Mouse (Mus musculus) midbrain, embryonic 13.5 days (tissue): ENCODE results near the gene Sntb2. TPM values are rescaled to one million over a fixed set of nuclear protein-coding genes. Genes with fewer than 3 reads are reported as not detected.
"Not testable (repeated sequence)": the region's sequence is repeated elsewhere in the genome, so short reads cannot be mapped to it uniquely, and the experiment has no call there.

Experiments
- ATAC-seq: fragments of 200-750 bp; cut with Nextera tagmentation; 2 replicates; pipeline ENCODE4 v1.8.0; 2017; ENCODE audit warnings: mild to moderate bottlenecking, moderate TSS enrichment, moderate library complexity
- H3K27ac ChIP-seq: fragments of 300-500 bp; sonication (generic); 2 replicates; pipeline ENCODE4 v1.5.1; 2015; ENCODE audit warnings: inconsistent platforms, mild to moderate bottlenecking, moderate library complexity
- H3K27me3 ChIP-seq: fragments of 300-500 bp; sonication (generic); 2 replicates; pipeline ENCODE4 v1.6.1; 2015; ENCODE audit warnings: mild to moderate bottlenecking, inconsistent platforms
- H3K36me3 ChIP-seq: fragments of 300-500 bp; sonication (generic); 2 replicates; pipeline ENCODE4 v1.6.1; 2015; ENCODE audit warnings: mild to moderate bottlenecking, inconsistent platforms
- H3K4me1 ChIP-seq: fragments of 300-500 bp; sonication (generic); replicated peaks from 2 replicates; pipeline ENCODE4 v1.6.1; 2015; ENCODE audit warnings: inconsistent platforms
- H3K4me2 ChIP-seq: fragments of 300-500 bp; sonication (generic); replicated peaks from 2 replicates; pipeline ENCODE4 v1.6.1; 2015; ENCODE audit warnings: moderate library complexity, mild to moderate bottlenecking, inconsistent platforms
- H3K4me3 ChIP-seq: fragments of 300-500 bp; sonication (generic); replicated peaks from 2 replicates; pipeline ENCODE4 v1.5.1; 2015; ENCODE audit warnings: mild to moderate bottlenecking, inconsistent platforms
- H3K9ac ChIP-seq: fragments of 300-500 bp; sonication (generic); replicated peaks from 2 replicates; pipeline ENCODE4 v1.6.1; 2015; ENCODE audit warnings: mild to moderate bottlenecking, inconsistent platforms
- H3K9me3 ChIP-seq: fragments of 300-500 bp; sonication (generic); 2 replicates; pipeline ENCODE4 v1.6.1; 2016; ENCODE audit warnings: mild to moderate bottlenecking, inconsistent platforms
- WGBS: fragments of 180-500 bp; shearing (Covaris S2); methylation state at CpG from one replicate; pipeline ENCODE4 v1.1.7; 2015; 5-methylcytosine and 5-hydroxymethylcytosine counted together
- polyA plus RNA-seq: library from polyadenylated mRNA; unstranded; fragments of >200 nt; fragmentation: Nextera tagmentation; extraction: Ambion mirVana; gene quantifications from 2 replicates; pipeline ENCODE4 v1.2.1, GENCODE M21; 2015

Gene Sntb2
- polyA plus RNA-seq, 1 experiment from 2014 or later, result 6.7 TPM

DNA sequence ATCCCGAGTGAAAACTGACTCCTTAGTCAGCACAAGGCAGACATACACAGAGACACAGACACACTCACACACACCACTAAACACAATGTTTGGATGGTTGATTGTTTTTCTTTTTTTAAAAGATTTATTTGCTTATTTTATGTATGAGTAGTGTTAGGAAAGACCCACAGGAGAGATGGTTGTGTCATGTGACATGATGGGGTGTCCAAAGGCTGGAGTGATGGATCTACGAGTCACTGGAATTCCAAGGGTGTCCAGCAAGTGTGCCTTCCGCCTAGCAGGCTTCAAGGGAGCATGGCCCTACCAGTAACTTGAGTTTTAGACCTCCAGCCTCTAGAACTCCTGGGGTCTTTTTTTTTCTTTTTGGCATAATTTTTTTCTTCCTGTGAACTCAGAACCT lies 93.8 kb downstream of the Sntb2 start:
- Histone ChIP-seq H3K27ac (no peak overlapping the region), H3K9me3 (no peaks in the 10 kb centered on the region), H3K27me3 (no peaks in the 10 kb centered on the region), H3K9ac (no peak overlapping the region), H3K4me2 (no peak overlapping the region), H3K36me3 (no peaks in the 10 kb centered on the region; the same call in 1 of the 2 replicates), H3K4me1 (peaks cover 21% of the 10 kb centered on the region), H3K4me3 (no peak overlapping the region)
- ATAC-seq, result no peak
- WGBS, result 84% methylated on average over 3 of the region's 3 CpGs

DNA sequence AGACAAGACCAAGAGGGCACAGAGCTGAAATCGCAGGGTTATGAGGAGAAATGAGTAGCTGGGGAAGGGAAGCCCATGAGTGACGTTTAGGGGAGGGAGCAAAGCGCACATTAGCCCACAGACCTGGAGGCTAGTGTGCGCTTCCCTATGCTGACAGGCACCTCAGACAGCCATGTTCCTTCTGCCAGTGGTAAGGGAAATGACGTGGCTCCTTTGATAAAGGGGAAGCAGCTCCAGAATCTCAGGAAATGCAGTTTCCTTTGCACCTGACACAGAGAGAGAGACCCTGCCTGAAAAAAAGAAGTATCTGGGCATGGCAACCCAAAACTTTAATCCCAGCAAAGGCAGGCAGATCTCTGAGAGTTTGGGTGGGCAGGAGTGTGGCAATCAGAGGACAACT lies 94.5 kb downstream of the Sntb2 start:
- Histone ChIP-seq H3K9me3 (no peaks in the 10 kb centered on the region), H3K4me1 (peaks cover 27% of the 10 kb centered on the region), H3K4me2 (no peak overlapping the region), H3K9ac (no peak overlapping the region), H3K27me3 (no peaks in the 10 kb centered on the region), H3K4me3 (no peak overlapping the region), H3K27ac (no peak overlapping the region), H3K36me3 (no peaks in the 10 kb centered on the region; the same call in 1 of the 2 replicates)
- 82% methylated on average over 5 of the region's 5 CpGs for WGBS
- no peak for ATAC-seq

DNA sequence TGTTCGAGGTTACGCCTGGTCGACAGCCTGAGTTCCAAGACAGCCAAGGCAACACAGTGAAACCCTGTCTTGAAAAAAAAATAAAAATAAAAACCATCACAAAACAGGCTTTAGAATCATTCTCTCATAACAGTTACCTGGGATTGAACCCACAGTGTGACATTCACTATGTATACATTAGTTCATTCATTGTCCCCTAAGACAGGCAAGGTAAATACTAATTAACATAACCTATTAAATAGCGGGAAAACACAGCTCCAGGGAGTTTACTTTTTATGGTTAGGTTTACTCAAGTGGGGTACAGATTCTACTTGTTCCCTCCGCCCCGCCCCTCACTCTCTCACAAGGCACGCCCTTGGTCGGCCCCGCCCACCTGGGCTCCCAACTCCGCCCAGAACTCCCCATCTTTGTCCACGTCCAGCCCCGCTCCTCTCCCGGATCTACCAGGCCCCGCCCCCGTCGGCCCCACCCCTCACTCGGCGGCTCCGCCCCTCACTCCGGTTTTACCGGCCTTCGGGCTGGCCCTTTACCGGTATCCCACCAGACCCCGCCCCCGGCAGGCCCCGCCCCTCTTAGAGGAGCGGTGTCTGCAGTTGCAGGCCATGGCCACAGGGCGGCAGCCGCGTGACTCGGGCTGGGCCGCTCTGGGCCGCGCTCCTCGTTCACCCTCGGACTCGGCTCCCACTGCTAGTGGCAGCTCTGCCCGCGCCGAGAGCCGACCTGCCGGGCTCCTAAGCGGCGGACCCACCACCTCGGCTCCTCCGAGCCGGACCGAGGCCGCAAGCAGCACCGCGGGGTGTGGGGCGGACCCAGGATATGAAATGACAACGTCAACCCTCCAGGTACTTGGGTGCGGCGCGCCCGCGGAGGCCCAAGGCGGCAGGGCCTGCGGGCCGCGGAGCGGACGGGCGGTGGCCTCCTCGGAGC lies 95.4 kb downstream of the Sntb2 start, which contains the start of gene Vps4a:
Gene Vps4a (plus strand): TSS at position 573 of the 927 bp plus-strand sequence.
- Histone ChIP-seq H3K9me3 (no peaks in the 10 kb centered on the region), H3K27me3 (no peaks in the 10 kb centered on the region), H3K4me2 (peak within 1 kb of the TSS; percentile 85), H3K36me3 (peaks cover 2% of the 10 kb centered on the region; the same call in 1 of the 2 replicates), H3K4me3 (peak within 1 kb of the TSS; percentile 79), H3K4me1 (peaks cover 27% of the 10 kb centered on the region), H3K9ac (peak within 1 kb of the TSS; percentile 95), H3K27ac (peak within 1 kb of the TSS; percentile 82)
- ATAC-seq, result peak; percentile 96
- WGBS, result 5% methylated on average over 65 of the region's 66 CpGs

DNA sequence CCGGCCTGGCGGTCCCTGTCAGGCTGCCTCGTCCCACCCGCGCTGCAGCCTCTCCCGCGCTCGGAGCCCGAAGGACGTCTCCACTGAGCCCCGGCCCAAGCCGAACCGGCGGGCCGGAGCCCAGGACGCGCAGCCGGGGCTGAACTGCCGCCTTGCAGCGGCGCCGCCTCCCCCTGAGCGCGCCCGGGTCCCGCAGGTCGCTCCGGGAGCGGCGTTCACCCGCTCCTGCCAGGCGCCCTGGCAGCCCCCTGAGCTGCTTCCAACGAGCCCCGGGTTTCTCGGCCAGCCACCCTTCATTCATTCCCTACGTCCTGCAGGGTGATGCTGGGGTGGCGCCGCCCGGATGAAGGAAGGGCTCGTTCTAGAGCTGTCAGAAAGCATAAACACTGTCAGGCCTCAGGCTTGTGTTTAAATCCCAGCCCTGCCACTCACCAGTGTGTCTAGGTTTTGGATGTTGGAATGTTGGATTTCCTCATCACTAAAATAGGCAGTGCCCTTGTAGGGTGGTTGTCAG lies 96.1 kb downstream of the Sntb2 start:
- H3K27me3 ChIP-seq, result no peaks in the 10 kb centered on the region

DNA sequence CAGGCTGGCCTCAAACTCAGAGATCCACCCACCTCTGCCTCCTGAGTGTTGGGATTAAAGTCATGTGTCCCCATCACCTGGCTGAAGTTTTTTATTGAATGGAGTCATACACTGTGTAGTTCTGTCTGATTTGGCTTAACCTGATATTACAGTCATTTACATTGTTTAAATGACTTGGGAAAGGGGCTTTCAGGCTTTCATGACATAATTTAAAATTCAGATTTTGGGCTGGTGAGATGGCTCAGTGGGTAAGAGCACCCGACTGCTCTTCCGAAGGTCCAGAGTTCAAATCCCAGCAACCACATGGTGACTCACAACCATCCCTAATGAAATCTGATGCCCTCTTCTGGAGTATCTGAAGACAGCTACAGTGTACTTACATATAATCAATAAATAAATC lies 98.1 kb downstream of the Sntb2 start:
- H3K4me2 ChIP-seq, result not testable (repeated sequence)
- H3K4me1 ChIP-seq, result peaks cover 27% of the 10 kb centered on the region
- WGBS, result 94% methylated on average over 2 of the region's 2 CpGs

More for the DNA sequence above, 96.1 kb downstream of the Sntb2 start:
- peak overlapping the region; percentile 79 for H3K4me3 ChIP-seq
- H3K27ac ChIP-seq, result peak overlapping the region; percentile 82
- H3K9me3 ChIP-seq, result no peaks in the 10 kb centered on the region
- peak overlapping the region; percentile 95 for H3K9ac ChIP-seq
- H3K4me1 ChIP-seq, result peaks cover 27% of the 10 kb centered on the region
- peak overlapping the region; percentile 85 for H3K4me2 ChIP-seq
- 0% methylated on average over 40 of the region's 40 CpGs for WGBS
- ATAC-seq, result no peak
- H3K36me3 ChIP-seq, result peaks cover 7% of the 10 kb centered on the region

DNA sequence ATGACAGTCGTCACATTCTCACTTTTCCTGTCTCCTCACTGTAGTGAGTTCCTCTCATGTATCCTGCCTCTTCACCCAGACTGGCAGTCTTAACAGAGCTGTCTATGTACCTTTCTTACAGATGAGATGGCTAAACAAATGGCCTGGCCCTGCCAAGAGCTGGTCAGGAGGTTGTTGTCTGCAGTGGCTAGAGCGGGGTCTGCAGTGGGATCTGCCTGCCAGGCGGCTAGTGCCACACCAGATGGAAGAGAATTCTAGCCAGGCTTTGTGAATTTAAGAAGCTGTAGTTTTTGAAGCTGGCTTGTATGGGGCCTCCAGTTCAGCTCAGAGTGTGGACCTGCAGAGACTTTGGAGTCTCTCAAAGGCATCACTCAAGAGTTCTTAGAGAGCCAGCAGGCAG lies 100.1 kb downstream of the Sntb2 start:
- Histone ChIP-seq H3K36me3 (peaks cover 39% of the 10 kb centered on the region), H3K27me3 (no peaks in the 10 kb centered on the region)
- ATAC-seq, result no peak

More for the DNA sequence above, 98.1 kb downstream of the Sntb2 start:
- H3K4me3 ChIP-seq, ATAC-seq, H3K27ac ChIP-seq, H3K27me3 ChIP-seq, H3K9ac ChIP-seq, H3K9me3 ChIP-seq: not testable (repeated sequence)
- H3K36me3 ChIP-seq, result peaks cover 19% of the 10 kb centered on the region

DNA sequence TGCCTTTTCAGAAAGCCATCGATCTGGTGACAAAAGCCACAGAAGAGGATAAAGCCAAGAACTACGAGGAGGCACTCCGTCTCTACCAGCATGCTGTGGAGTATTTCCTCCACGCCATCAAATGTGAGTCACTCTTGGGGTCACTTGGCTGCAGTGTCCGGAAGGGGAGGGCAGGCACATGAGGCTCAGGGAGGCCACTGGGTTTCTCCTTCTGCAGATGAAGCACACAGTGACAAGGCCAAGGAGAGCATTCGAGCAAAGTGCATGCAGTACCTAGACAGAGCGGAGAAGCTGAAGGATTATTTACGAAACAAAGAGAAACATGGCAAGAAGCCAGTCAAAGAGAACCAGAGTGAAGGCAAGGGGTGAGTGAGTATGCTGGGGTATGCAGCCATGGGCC lies 101.1 kb downstream of the Sntb2 start:
- H3K4me3 ChIP-seq, result no peak overlapping the region
- no peaks in the 10 kb centered on the region for H3K27me3 ChIP-seq
- no peak overlapping the region for H3K9ac ChIP-seq
- peaks cover 27% of the 10 kb centered on the region for H3K4me1 ChIP-seq
- no peak overlapping the region for H3K27ac ChIP-seq
- H3K4me2 ChIP-seq, result no peak overlapping the region
- H3K9me3 ChIP-seq, result no peaks in the 10 kb centered on the region
- no peak for ATAC-seq
- WGBS, result 88% methylated on average over 8 of the region's 8 CpGs
- peaks cover 49% of the 10 kb centered on the region for H3K36me3 ChIP-seq

More for the DNA sequence above, 100.1 kb downstream of the Sntb2 start:
- peaks cover 27% of the 10 kb centered on the region for H3K4me1 ChIP-seq
- no peaks in the 10 kb centered on the region for H3K9me3 ChIP-seq
- H3K27ac ChIP-seq, result no peak overlapping the region
- H3K9ac ChIP-seq, result no peak overlapping the region
- H3K4me2 ChIP-seq, result no peak overlapping the region
- no peak overlapping the region for H3K4me3 ChIP-seq
- WGBS, result 90% methylated on average over 3 of the region's 3 CpGs

DNA sequence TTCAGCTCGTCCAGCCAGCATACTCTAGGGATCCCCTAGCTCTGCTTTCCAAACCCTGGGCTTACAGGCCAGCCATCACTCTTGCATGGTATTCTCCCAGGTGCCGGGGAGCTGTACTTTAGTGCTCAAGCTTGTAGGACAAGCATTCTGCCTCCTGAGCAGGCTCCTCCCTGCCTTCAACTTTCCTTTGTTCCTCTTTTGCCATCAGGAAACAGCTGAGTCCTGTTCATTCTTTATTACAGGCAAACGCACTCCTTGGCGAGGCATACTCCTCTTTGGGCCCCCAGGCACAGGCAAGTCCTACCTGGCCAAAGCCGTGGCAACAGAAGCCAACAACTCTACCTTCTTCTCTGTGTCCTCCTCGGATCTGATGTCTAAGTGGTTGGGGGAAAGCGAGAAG lies 105.1 kb downstream of the Sntb2 start:
- peaks cover 87% of the 10 kb centered on the region for H3K36me3 ChIP-seq
- no peak for ATAC-seq
- 88% methylated on average over 7 of the region's 7 CpGs for WGBS

DNA sequence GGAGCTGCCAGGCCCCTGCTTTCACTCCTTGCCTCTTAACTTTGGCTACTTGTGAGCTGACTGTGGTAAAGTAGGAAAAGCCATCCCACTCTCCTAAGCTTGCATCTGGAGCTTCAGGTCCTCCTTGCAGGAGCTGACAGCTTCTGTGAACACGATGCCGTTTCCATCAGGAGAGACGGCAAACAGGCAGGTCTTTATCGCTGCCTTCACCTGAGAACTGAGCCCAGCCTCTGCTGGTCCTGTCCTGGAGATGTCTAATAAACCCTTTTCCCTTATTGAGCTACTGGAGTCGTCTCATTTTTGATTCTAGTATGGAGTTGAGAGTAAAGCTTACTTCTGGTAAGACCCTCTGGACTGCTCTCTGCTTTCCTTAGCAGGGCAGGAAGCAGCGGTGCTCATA lies 109.9 kb downstream of the Sntb2 start:
- no peak for ATAC-seq
- 91% methylated on average over 6 of the region's 6 CpGs for WGBS
- Histone ChIP-seq H3K9me3 (no peaks in the 10 kb centered on the region), H3K4me1 (peaks cover 24% of the 10 kb centered on the region), H3K27ac (no peak overlapping the region), H3K4me3 (no peak overlapping the region), H3K36me3 (peaks cover 81% of the 10 kb centered on the region), H3K27me3 (no peaks in the 10 kb centered on the region), H3K9ac (no peak overlapping the region), H3K4me2 (no peak overlapping the region)

More for the DNA sequence above, 105.1 kb downstream of the Sntb2 start:
- no peak overlapping the region for H3K27ac ChIP-seq
- H3K4me1 ChIP-seq, result no peaks in the 10 kb centered on the region
- no peak overlapping the region for H3K4me3 ChIP-seq
- H3K4me2 ChIP-seq, result no peak overlapping the region
- H3K9me3 ChIP-seq, result no peaks in the 10 kb centered on the region
- H3K9ac ChIP-seq, result no peak overlapping the region
- no peaks in the 10 kb centered on the region for H3K27me3 ChIP-seq

DNA sequence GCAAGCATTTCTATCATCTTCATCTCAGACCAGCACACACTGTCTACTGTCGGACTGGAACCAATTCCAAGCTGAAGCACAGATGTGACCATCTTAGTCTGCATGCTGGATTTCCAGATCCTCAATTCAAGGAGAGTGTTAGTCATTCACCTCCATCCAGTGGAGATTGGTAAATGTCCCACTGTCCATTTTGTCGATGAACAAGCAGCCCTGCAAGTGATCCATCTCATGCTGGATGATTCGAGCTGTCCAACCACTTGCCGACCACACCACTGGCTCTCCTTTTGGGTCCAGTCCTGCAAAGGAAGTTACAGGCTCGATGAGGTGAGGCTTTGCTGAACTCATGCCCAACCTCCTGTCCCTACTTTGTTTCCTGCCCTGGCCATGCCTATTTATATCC lies 111.4 kb downstream of the Sntb2 start:
- Histone ChIP-seq H3K4me1 (peaks cover 24% of the 10 kb centered on the region), H3K9me3 (no peaks in the 10 kb centered on the region), H3K4me2 (no peak overlapping the region; the same call in 1 of the 2 replicates), H3K4me3 (no peak overlapping the region), H3K36me3 (peaks cover 81% of the 10 kb centered on the region), H3K27ac (no peak overlapping the region), H3K9ac (no peak overlapping the region), H3K27me3 (no peaks in the 10 kb centered on the region)
- 91% methylated on average over 5 of the region's 5 CpGs for WGBS
- no peak for ATAC-seq

DNA sequence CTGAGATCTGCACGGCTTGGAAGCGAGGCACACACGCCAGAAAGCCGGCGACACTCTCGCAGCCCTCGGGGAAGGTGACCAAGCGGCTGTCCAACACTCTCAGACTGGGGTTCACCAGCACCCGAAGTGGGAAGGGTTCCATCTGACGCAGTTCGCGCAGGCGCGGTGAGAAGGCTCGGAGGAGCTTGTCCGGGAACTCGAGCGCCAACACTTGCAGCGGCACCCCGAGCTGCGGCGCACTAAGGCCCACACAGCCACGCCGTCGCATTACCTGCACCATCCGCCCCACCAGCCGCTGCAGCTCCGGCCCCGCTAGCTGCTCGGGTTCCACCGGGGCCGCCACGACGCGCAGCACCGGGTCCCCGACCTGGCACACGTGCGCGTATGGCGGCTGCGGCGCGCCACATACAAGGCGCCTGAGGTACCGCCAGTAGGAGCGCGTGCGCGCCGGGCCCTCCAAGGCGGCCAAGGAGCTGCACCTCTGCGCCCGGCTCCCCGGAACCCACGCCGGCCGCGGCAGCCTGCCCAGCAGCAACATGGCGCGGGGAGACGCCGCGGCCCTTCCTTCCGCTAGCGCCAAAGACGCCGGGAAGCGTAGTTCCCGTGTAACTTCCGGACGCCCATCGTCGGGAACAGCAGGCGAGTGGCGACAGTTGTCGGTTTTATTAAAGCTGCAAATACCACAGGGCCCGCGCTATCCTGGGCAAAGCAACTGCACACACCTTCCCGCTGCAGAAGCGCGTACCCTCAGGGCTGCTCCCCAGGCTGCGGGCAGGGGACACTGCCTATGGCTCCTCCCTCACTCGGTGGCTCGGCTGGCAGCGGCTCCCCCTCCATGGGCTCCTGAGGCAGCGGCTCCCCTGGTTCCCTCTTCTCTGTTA lies 112.8 kb downstream of the Sntb2 start, which contains the start of gene Pdf:
Gene Pdf (minus strand): TSS at position 554 of the 881 bp plus-strand sequence.
- under 1% methylated on average over 87 of the region's 87 CpGs for WGBS
- Histone ChIP-seq H3K36me3 (peaks cover 81% of the 10 kb centered on the region), H3K27me3 (no peaks in the 10 kb centered on the region), H3K4me3 (peak within 1 kb of the TSS; percentile 79), H3K27ac (peak within 1 kb of the TSS; percentile 91), H3K9ac (peak within 1 kb of the TSS; percentile 82), H3K9me3 (no peaks in the 10 kb centered on the region), H3K4me1 (peaks cover 24% of the 10 kb centered on the region), H3K4me2 (peak within 1 kb of the TSS; percentile 78)
- peak; percentile 89 for ATAC-seq
